Mouse (Mus musculus): ENCODE data around the gene Thrap3. TPM values are rescaled to one million over a fixed set of nuclear protein-coding genes. Genes with fewer than 3 reads are reported as not detected.

Gene Thrap3
- polyA plus RNA-seq, 1 experiment from 2014 or later: 136 TPM

GRCm38 (mm10) chr4:126115411-126115810, 87.1 kb downstream of the Thrap3 start:
- no peak for TF ChIP-seq CTCF (IDR thresholded peaks at IDR 0.05; ENCODE audit: low read depth)
- Histone ChIP-seq H3K4me3 (replicated peaks; ENCODE audit: low read depth, low read length) (no peak overlapping the region), H3K27me3 (ENCODE audit: insufficient read depth, low read length) (no peaks in the 10 kb centered on the region), H3K9ac (ENCODE audit: low read depth, low read length) (no peak overlapping the region), H3K9me3 (replicated peaks; ENCODE audit: low read length) (no peaks in the 10 kb centered on the region), H3K36me3 (ENCODE audit: insufficient read depth, low read length) (0 out of 2 replicates have a peak, but pooled peaks cover 3% of the 10 kb centered on the region), H3K27ac (no peak overlapping the region), H3K4me2 (ENCODE audit: low read length) (no peak overlapping the region), H3K4me1 (replicated peaks; ENCODE audit: insufficient read depth, low read length) (peaks cover 32% of the 10 kb centered on the region)
- DNase-seq (ENCODE audit: low spot score) (no peak), ATAC-seq (replicated peaks; ENCODE audit: low FRiP score, low read depth) (no peak)
- WGBS: 78% methylated on average over 9 of the region's 9 CpGs

Other genes starting within 250 kb of the Thrap3 start
- gene Csf3r, start 178.2 kb downstream of the Thrap3 start, polyA plus RNA-seq (2015; fragmentation: Nextera tagmentation; extraction: Ambion mirVana): 0.82 and 1.2 TPM in 2 replicates
- 131 and 134 TPM in 2 replicates for gene Mrps15, start 155.8 kb downstream of the Thrap3 start, polyA plus RNA-seq (2015; fragmentation: Nextera tagmentation; extraction: Ambion mirVana)
- gene Oscp1, start 144.2 kb downstream of the Thrap3 start, polyA plus RNA-seq (2015; fragmentation: Nextera tagmentation; extraction: Ambion mirVana): 13.6 and 16.2 TPM in 2 replicates
- 58.5 and 59.0 TPM in 2 replicates for gene Lsm10, start 106.1 kb downstream of the Thrap3 start, polyA plus RNA-seq (2015; fragmentation: Nextera tagmentation; extraction: Ambion mirVana)
- 27.1 and 28.7 TPM in 2 replicates for gene Stk40, start 98.8 kb downstream of the Thrap3 start, polyA plus RNA-seq (2015; fragmentation: Nextera tagmentation; extraction: Ambion mirVana)
- 130 and 149 TPM in 2 replicates for gene Eva1b, start 55.0 kb downstream of the Thrap3 start, polyA plus RNA-seq (2015; fragmentation: Nextera tagmentation; extraction: Ambion mirVana)
- 9.2 and 9.7 TPM in 2 replicates for gene Sh3d21, start 39.3 kb downstream of the Thrap3 start, polyA plus RNA-seq (2015; fragmentation: Nextera tagmentation; extraction: Ambion mirVana)
- gene Map7d1, start 53.6 kb upstream of the Thrap3 start, polyA plus RNA-seq (2015; fragmentation: Nextera tagmentation; extraction: Ambion mirVana): 22.4 and 27.3 TPM in 2 replicates
- 115 and 121 TPM in 2 replicates for gene Trappc3, start 59.6 kb upstream of the Thrap3 start, polyA plus RNA-seq (2015; fragmentation: Nextera tagmentation; extraction: Ambion mirVana)
- gene Col8a2, start 84.0 kb upstream of the Thrap3 start, polyA plus RNA-seq (2015; fragmentation: Nextera tagmentation; extraction: Ambion mirVana): 7.9 and 8.1 TPM in 2 replicates
- 64.5 and 65.2 TPM in 2 replicates for gene Adprhl2, start 118.9 kb upstream of the Thrap3 start, polyA plus RNA-seq (2015; fragmentation: Nextera tagmentation; extraction: Ambion mirVana)
- gene Tekt2, start 122.9 kb upstream of the Thrap3 start, polyA plus RNA-seq (2015; fragmentation: Nextera tagmentation; extraction: Ambion mirVana): 2.1 TPM in 2 replicates
- 8.7 and 9.8 TPM in 2 replicates for gene Ago3, start 226.8 kb upstream of the Thrap3 start, polyA plus RNA-seq (2015; fragmentation: Nextera tagmentation; extraction: Ambion mirVana)